Mouse (Mus musculus) ES-E14 (cell line): Measurements from ENCODE around the gene Cmip.

ENCODE experiments used
- CHD2 ChIP-seq: IDR thresholded peaks from 2 replicates; pipeline ENCODE4 v1.6.1; 2014; ENCODE audit warnings: mild to moderate bottlenecking, low read depth, low read length, inconsistent platforms
- MAFK ChIP-seq: IDR thresholded peaks from 2 replicates; pipeline ENCODE4 v1.6.1; 2014; ENCODE audit warnings: mild to moderate bottlenecking, low read depth, low read length, inconsistent platforms; ENCODE audit not compliant: insufficient read depth
- ZC3H11A ChIP-seq: IDR thresholded peaks from 2 replicates; pipeline ENCODE4 v1.6.1; 2012; ENCODE audit warnings: low read depth, mild to moderate bottlenecking, inconsistent platforms, low read length, borderline replicate concordance
- ZNF384 ChIP-seq: IDR thresholded peaks from 2 replicates; pipeline ENCODE4 v1.6.1; 2012; ENCODE audit warnings: low read depth, low read length, inconsistent platforms

GRCm38 (mm10) chr8:117212100-117212499, 44.8 kb upstream of the Cmip start:
- TF ChIP-seq ZC3H11A (no peak), ZNF384 (no peak), MAFK (no peak), CHD2 (no peak)
